Mouse (Mus musculus) kidney, adult 2 months (tissue): ENCODE measurements at regions not wholly inside any gene's neighbourhood (a gene's known extent, or its start where the extent isn't known, plus 50 kb on each side); places are given as distances from the start of the nearest gene placed in this dataset.

Experiments used
- CTCF ChIP-seq: fragments of 200-500 bp; conservative IDR thresholded peaks from 2 replicates; pipeline ENCODE4 v1.5.1; 2011; ENCODE audit warnings: low read depth, mild to moderate bottlenecking, control low read depth, low read length, moderate library complexity, mixed read lengths; ENCODE audit not compliant: insufficient read depth, insufficient read length
- POLR2A ChIP-seq: fragments of 200-500 bp; IDR thresholded peaks from one replicate; pipeline ENCODE4 v1.6.1; 2011; ENCODE audit warnings: low read depth, low read length, control low read depth

DNA sequence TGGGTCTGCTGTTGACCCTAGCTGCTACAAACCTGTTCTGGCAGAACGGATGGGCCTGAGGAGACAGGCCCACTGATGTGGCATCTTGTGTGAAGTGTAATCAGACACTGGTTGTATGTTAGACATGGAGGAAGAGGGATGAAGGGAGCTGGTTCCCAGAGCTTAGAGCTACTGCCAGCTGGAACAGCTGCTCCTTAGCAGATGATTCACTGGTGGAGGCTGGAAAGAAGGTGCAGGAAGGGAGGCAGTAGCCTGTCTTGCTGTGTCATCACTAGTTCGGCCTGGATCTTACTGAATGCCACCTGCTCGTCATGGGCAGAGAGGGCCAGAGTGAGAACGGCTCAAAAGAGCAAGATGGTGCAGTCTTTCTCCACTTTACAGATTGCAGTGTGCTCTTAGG is 130.6 kb downstream of the Zfp945 start:
- no peak for TF ChIP-seq CTCF
- no peak for TF ChIP-seq POLR2A
